Mouse (Mus musculus) kidney, postnatal 10 days (tissue): ENCODE measurements around the gene Stim1.
A peak's percentile ranks its signal among the peaks of the same experiment; 100 is the strongest.
"Not testable (repeated sequence)": the region's sequence is repeated elsewhere in the genome, so short reads cannot be mapped to it uniquely, and the experiment has no call there.

Source experiments
- DNase-seq: peaks from one replicate; pipeline ENCODE4 v3.0.0; 2021; ENCODE audit warnings: mixed read lengths

Gene Stim1

GRCm38 (mm10) chr7:102249896-102250630 lies 17.5 kb upstream of the Stim1 start:
- DNase-seq, result peak; percentile 90

- DNase-seq, result peak; percentile 95
These were observed 16.9 kb upstream of the Stim1 start for GRCm38 (mm10) chr7:102250631-102251214.

GRCm38 (mm10) chr7:102253631-102254030 lies 14.0 kb upstream of the Stim1 start:
- no peak for DNase-seq

- DNase-seq, result no peak
These were observed 11.7 kb upstream of the Stim1 start, which contains the start of gene Rhog for GRCm38 (mm10) chr7:102255954-102256353. Gene Rhog (minus strand): TSS chr7:102256054.

GRCm38 (mm10) chr7:102256636-102257035 lies 11.0 kb upstream of the Stim1 start:
- DNase-seq, result no peak

- peak; percentile 90 for DNase-seq
These were observed 9.4 kb upstream of the Stim1 start for GRCm38 (mm10) chr7:102258189-102258588.

- no peak for DNase-seq
These were observed 8.9 kb upstream of the Stim1 start for GRCm38 (mm10) chr7:102258753-102259152.

GRCm38 (mm10) chr7:102259716-102260479 lies 7.7 kb upstream of the Stim1 start:
- no peak for DNase-seq

GRCm38 (mm10) chr7:102260518-102260917 lies 7.1 kb upstream of the Stim1 start:
- no peak for DNase-seq

- no peak for DNase-seq
These were observed 4.6 kb upstream of the Stim1 start for GRCm38 (mm10) chr7:102263020-102263419.

- DNase-seq, result not testable (repeated sequence)
These were observed 1.6 kb upstream of the Stim1 start for GRCm38 (mm10) chr7:102266021-102266400.

- peak; percentile 22 for DNase-seq
These were observed 1.1 kb upstream of the Stim1 start for GRCm38 (mm10) chr7:102266401-102267042.

GRCm38 (mm10) chr7:102267113-102267579 lies 460 bp upstream of the Stim1 start:
- peak; percentile 97 for DNase-seq

- DNase-seq, result no peak
These were observed 766 bp downstream of the Stim1 start for GRCm38 (mm10) chr7:102268395-102268748.

GRCm38 (mm10) chr7:102272422-102272948 lies 4.9 kb downstream of the Stim1 start:
- no peak for DNase-seq

- DNase-seq, result no peak
These were observed 13.8 kb downstream of the Stim1 start for GRCm38 (mm10) chr7:102281403-102281802.

GRCm38 (mm10) chr7:102282261-102282660 lies 14.7 kb downstream of the Stim1 start:
- no peak for DNase-seq

GRCm38 (mm10) chr7:102289466-102289865 lies 21.9 kb downstream of the Stim1 start:
- DNase-seq, result no peak

GRCm38 (mm10) chr7:102292228-102292627 lies 24.6 kb downstream of the Stim1 start:
- no peak for DNase-seq

GRCm38 (mm10) chr7:102293234-102293633 lies 25.6 kb downstream of the Stim1 start:
- peak; percentile 22 for DNase-seq

GRCm38 (mm10) chr7:102300761-102301160 lies 33.2 kb downstream of the Stim1 start:
- DNase-seq, result no peak

GRCm38 (mm10) chr7:102302471-102302870 lies 34.9 kb downstream of the Stim1 start:
- no peak for DNase-seq

- DNase-seq, result no peak
These were observed 38.0 kb downstream of the Stim1 start for GRCm38 (mm10) chr7:102305596-102305995.
